In the genomic region with DNA sequence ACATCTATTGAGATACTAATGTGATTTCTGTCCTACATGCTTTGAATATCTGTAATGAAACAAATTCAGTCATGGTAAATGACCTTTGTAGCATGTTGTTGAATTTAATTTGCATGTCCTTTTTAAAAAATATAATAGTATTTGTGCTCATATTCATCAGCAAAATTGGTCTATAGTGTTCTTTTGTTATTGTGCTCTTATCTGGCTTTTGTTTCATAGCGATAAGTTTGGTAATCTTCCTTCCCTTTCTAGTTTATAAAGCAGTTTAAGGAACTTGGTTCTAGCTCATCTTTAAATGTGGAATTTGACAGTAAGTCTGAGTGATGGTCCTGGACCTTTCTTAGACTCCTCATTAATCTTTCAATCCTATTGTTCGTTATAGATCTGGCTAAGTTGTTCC, we compare ENCODE assay signal across 36 mouse cellular contexts. TPM values are rescaled to one million over a fixed set of nuclear protein-coding genes. Genes with fewer than 3 reads are reported as not detected.
"Had no signal": no experiment of that assay in that cellular context is flagged by ENCODE, and none has a peak within 500 bp of the region (broad histone marks: within the 10 kb centered on the region; RNA-seq: fewer than 3 reads in every experiment).

No protein-coding gene starts in this region.

- H3K9me3 ChIP-seq: limb, embryonic 10.5 days; limb, embryonic 12.5 days; limb, embryonic 13.5 days; limb, embryonic 15.5 days; liver, embryonic 12.5 days; liver, embryonic 13.5 days; liver, embryonic 15.5 days; lung, embryonic 15.5 days; megakaryocyte, embryonic 14.5 days; midbrain, embryonic 10.5 days; midbrain, embryonic 12.5 days; midbrain, embryonic 13.5 days; midbrain, embryonic 15.5 days; neural tube, embryonic 12.5 days had no signal

- H3K36me3 ChIP-seq: limb, embryonic 10.5 days; limb, embryonic 12.5 days; limb, embryonic 13.5 days; limb, embryonic 15.5 days; liver, embryonic 12.5 days; liver, embryonic 13.5 days; liver, embryonic 15.5 days; lung, embryonic 15.5 days; midbrain, embryonic 10.5 days; midbrain, embryonic 12.5 days; midbrain, embryonic 13.5 days; midbrain, embryonic 15.5 days; neural tube, embryonic 12.5 days had no signal

- H3K4me1 ChIP-seq: limb, embryonic 10.5 days; limb, embryonic 12.5 days; limb, embryonic 13.5 days; limb, embryonic 15.5 days; megakaryocyte, embryonic 14.5 days; midbrain, embryonic 10.5 days; midbrain, embryonic 12.5 days; midbrain, embryonic 13.5 days; midbrain, embryonic 15.5 days; neural tube, embryonic 12.5 days had no signal

- H3K27me3 ChIP-seq: limb, embryonic 12.5 days; limb, embryonic 13.5 days; limb, embryonic 15.5 days; liver, embryonic 12.5 days; liver, embryonic 13.5 days; lung, embryonic 15.5 days; midbrain, embryonic 12.5 days; midbrain, embryonic 13.5 days; midbrain, embryonic 15.5 days; neural tube, embryonic 12.5 days had no signal

- H3K27ac ChIP-seq: limb, embryonic 10.5 days; limb, embryonic 12.5 days; limb, embryonic 13.5 days; limb, embryonic 15.5 days; liver, embryonic 12.5 days; liver, embryonic 13.5 days; liver, embryonic 14.5 days; liver, embryonic 15.5 days; lung, embryonic 15.5 days; macrophage; midbrain, embryonic 10.5 days; midbrain, embryonic 12.5 days; midbrain, embryonic 13.5 days; midbrain, embryonic 15.5 days; neural tube, embryonic 12.5 days had no signal

- DNase-seq: left cerebral cortex, postnatal 4 days; liver; liver, embryonic 13.5 days; lung, adult 18-20 months; lung, adult 2 months; lung, embryonic 14.5 days; lung, postnatal 10 days; lung, postnatal 14 days; lung, postnatal 36 days; lung, postnatal 4 days; midbrain, embryonic 14.5 days had no signal

- H3K9ac ChIP-seq: limb, embryonic 12.5 days; limb, embryonic 13.5 days; limb, embryonic 15.5 days; liver, embryonic 12.5 days; liver, embryonic 13.5 days; liver, embryonic 14.5 days; liver, embryonic 15.5 days; liver, postnatal 0 days; lung, embryonic 14.5 days; lung, embryonic 15.5 days; midbrain, embryonic 12.5 days; midbrain, embryonic 13.5 days; midbrain, embryonic 15.5 days; neural tube, embryonic 12.5 days had no signal

- H3K4me3 ChIP-seq: limb, embryonic 10.5 days; limb, embryonic 12.5 days; limb, embryonic 13.5 days; limb, embryonic 15.5 days; liver, embryonic 12.5 days; liver, embryonic 13.5 days; liver, embryonic 15.5 days; lung, embryonic 15.5 days; megakaryocyte, embryonic 14.5 days; midbrain, embryonic 10.5 days; midbrain, embryonic 12.5 days; midbrain, embryonic 13.5 days; midbrain, embryonic 15.5 days; myocyte; neural tube, embryonic 12.5 days had no signal

RNA-seq across cellular contexts. Expression of a gene that starts 28.5 kb away (rescaled TPM):
- polyA plus RNA-seq: myocyte had no signal

RNA-seq across cellular contexts. Expression of a gene that starts 28.7 kb away (rescaled TPM):
- total RNA-seq: left cerebral cortex, postnatal 10 days; left cerebral cortex, postnatal 25 days; left cerebral cortex, postnatal 4 days; megakaryocyte-erythroid progenitor cell, adult 5-6 weeks; midbrain, postnatal 0 days had no signal
- polyA plus RNA-seq: limb, embryonic 11.5 days; limb, embryonic 13.5 days; limb, embryonic 14.5 days; limb, embryonic 15.5 days; liver, embryonic 11.5 days; liver, embryonic 12.5 days; liver, embryonic 13.5 days; liver, embryonic 15.5 days; liver, postnatal 0 days; lung, embryonic 15.5 days; midbrain, embryonic 14.5 days; midbrain, embryonic 16.5 days; midbrain, postnatal 0 days; myocyte had no signal
